Mouse (Mus musculus) layer of hippocampus, adult 9-10 months (tissue): ENCODE results near the gene Dedd2.

Experiments
- DNase-seq: peaks from one replicate; pipeline ENCODE4 v3.0.0; 2022; ENCODE audit warnings: low spot score

The Dedd2 gene

GRCm38 (mm10) chr7:25218705-25219415 lies 1.6 kb downstream of the Dedd2 start:
- no peak for DNase-seq

- no peak for DNase-seq
These were observed 2.6 kb downstream of the Dedd2 start for GRCm38 (mm10) chr7:25217653-25218395.

DNA sequence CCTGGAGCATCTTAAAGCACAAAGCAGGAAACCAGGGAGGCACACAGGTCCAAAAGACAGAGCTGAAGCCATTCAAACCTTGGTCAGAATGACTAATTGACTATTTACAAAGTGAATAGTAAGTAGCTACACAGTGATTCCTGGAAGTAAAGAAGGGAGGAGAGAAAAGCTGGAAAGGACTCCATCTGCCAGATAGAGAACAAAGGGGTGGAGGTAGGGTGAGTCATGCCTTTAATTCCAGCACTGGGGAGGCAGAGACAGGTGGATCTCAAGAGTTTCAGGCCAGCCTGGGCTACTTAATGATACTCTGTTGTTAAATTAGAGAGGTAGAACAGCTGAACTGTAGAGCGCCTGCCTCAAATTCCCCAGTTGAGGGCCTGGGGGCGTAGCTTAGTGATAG lies 6.2 kb downstream of the Dedd2 start:
- no peak for DNase-seq

DNA sequence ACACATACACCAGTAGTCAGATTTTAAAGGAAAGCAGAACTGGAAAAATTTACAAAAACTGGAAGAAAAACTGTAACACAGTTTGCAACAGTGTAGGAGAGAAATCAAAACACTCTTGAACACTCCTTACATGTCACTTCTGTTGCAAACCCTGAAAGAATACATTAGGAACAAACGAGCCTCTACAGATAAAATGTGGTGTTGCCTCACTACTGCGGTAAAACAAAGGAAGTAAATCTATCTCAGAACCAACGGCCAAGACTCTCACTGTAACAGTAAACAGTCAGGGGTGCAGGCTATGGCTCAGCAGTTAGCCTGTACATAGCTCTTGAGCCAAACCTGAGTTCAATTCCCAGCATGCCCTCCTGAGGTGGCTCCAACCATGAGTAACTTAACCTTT lies 7.3 kb downstream of the Dedd2 start:
- DNase-seq = no peak

GRCm38 (mm10) chr7:25210482-25210881 lies 9.9 kb downstream of the Dedd2 start:
- DNase-seq = no peak

DNA sequence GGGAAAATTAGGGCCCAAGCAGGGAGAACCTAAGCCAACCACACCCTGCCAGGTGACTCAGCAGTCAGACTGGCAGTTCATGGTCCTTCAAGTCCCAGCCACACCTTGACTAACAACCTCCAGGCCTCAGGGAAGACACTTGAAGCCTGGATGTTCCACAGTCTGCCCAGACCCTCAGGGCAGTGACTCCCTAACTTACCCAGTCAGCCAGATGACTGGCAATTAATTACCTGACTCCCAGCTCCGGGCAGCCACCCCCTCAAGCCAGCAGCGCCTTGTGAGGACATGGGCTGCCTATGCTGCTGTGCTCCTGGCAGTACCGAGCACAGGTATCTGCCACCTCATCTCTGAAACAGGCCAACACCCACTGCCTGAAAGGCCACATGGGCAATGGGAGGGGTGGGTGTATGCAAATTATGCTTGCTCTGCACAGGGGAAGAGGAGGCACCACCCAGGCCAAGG lies 11.2 kb downstream of the Dedd2 start:
- DNase-seq = no peak

GRCm38 (mm10) chr7:25206094-25206830 lies 14.2 kb downstream of the Dedd2 start:
- DNase-seq = no peak

GRCm38 (mm10) chr7:25205355-25206093 lies 14.9 kb downstream of the Dedd2 start:
- no peak for DNase-seq

- no peak for DNase-seq
These were observed 16.8 kb downstream of the Dedd2 start for GRCm38 (mm10) chr7:25203624-25204023.

GRCm38 (mm10) chr7:25197384-25198018 lies 22.9 kb downstream of the Dedd2 start:
- no peak for DNase-seq

DNA sequence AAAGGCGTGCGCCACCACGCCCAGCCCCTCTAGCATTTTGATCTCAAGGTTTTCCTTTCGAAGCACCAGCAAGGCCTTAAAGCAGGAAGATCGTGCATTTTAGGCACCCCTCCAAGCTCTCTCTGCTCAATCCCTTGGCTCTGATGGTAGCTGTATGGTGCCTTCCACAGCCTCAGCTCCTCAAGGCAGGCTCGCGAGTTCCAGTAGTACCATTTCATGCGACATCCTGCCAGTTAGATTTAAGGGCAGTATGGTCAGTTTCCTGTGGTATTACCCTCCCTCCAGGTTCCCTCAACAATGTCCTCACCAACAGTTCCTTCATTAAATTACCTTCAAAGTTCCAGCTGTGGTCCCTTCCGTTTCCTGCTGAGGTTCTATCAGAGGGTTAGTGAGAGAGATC lies 24.3 kb downstream of the Dedd2 start:
- DNase-seq = no peak

GRCm38 (mm10) chr7:25195148-25195547 lies 25.3 kb downstream of the Dedd2 start:
- no peak for DNase-seq

GRCm38 (mm10) chr7:25192110-25192509 lies 28.3 kb downstream of the Dedd2 start:
- DNase-seq = no peak

GRCm38 (mm10) chr7:25190806-25191205 lies 29.6 kb downstream of the Dedd2 start:
- no peak for DNase-seq

GRCm38 (mm10) chr7:25187662-25188650 lies 32.5 kb downstream of the Dedd2 start:
- peak; percentile 76 for DNase-seq

- no peak for DNase-seq
These were observed 36.3 kb downstream of the Dedd2 start for GRCm38 (mm10) chr7:25184091-25184490.

- no peak for DNase-seq
These were observed 38.6 kb downstream of the Dedd2 start for GRCm38 (mm10) chr7:25181814-25182213.

- DNase-seq = no peak
These were observed 39.1 kb downstream of the Dedd2 start for GRCm38 (mm10) chr7:25181331-25181790.

GRCm38 (mm10) chr7:25180512-25180911 lies 39.9 kb downstream of the Dedd2 start:
- DNase-seq = no peak

DNA sequence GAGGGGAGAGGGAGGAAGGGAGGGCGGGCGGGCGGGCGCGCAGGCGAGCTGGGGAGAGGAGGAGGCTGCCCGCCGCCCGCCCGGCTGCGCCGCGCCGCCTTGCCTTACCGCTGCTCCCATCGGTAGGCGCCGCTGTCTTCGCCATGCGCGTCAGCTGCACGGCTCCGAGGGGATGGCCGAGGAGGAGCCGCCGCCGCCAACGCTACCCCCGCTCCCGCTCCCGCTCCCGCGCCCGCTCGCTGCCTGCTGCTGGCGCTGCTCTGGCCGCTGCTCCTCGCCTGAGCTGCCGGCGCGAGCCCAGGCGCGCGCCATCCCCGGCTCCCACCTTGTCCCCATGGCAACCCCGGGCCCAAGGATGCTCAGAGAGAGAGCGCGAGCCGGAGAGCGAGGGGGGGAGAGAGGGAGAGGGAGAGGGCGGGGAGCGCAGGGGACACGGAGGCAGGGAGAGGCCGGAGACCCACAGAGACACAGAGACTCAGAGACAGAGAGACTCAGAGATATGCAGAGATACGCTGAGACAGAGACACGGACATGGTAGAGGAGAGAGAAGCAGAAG lies 40.7 kb downstream of the Dedd2 start, which contains the start of gene Pou2f2:
TSS of gene Pou2f2 (minus strand) at position 121 of the 556 bp plus-strand sequence.
- peak; percentile 31 for DNase-seq
